Comparison of ENCODE assay signal across 27 mouse cellular contexts in genomic region chr9:84042539-84042938, GRCm38 (mm10).
DNase-seq lines count a peak whose midpoint lies in the region; ATAC-seq lines count a peak whose summit lies in the region.
"Had no signal": no experiment of that assay in that cellular context is flagged by ENCODE, and none has a peak within 500 bp of the region (broad histone marks: within the 10 kb centered on the region; RNA-seq: fewer than 3 reads in every experiment).

No protein-coding gene starts in this region.

- no peak for DNase-seq in liver, embryonic 11.5 days (ENCODE audit: low spot score)
- no peak for DNase-seq in liver
- DNase-seq in liver, embryonic 13.5 days = no peak
- no peak for DNase-seq in cerebellum, postnatal 25 days
- DNase-seq in frontal cortex, adult 2 months (ENCODE audit: extremely low spot score in 1 of 2, low spot score in 1 of 2) = no peak
- DNase-seq: adrenal gland, adult 2 months; adrenal gland, postnatal 14 days; B cell, adult 2 months; cerebellum, adult 11 months; cerebellum, adult 2 months; cerebellum, adult 9-11 months; cerebellum, postnatal 36 days; embryo, embryonic 11 days; gastrocnemius, postnatal 14 days; heart, adult 18-20 months; heart, postnatal 14 days; heart, postnatal 4 days had no signal

- H3K4me1 ChIP-seq in liver, embryonic 11.5 days (replicated peaks; ENCODE audit: control insufficient read depth, insufficient read depth, low read length) = 0 out of 2 replicates have a peak, but pooled peaks cover 4% of the 10 kb centered on the region
- peaks cover 10% of the 10 kb centered on the region for H3K4me1 ChIP-seq in liver, embryonic 13.5 days (replicated peaks)
- H3K4me1 ChIP-seq in liver, embryonic 16.5 days (ENCODE audit: control insufficient read depth, low read depth, low read length) = no peaks in the 10 kb centered on the region; the same call in 1 of the 2 replicates

- H3K4me2 ChIP-seq in liver, embryonic 11.5 days = no peak overlapping the region
- no peak overlapping the region for H3K4me2 ChIP-seq in liver, embryonic 13.5 days
- no peak overlapping the region for H3K4me2 ChIP-seq in liver, embryonic 16.5 days (ENCODE audit: low read depth, low read length)
- H3K4me2 ChIP-seq: embryonic facial prominence, embryonic 13.5 days; forebrain, embryonic 12.5 days; forebrain, embryonic 15.5 days; heart, embryonic 13.5 days; hindbrain, embryonic 14.5 days had no signal

- WGBS in liver, embryonic 11.5 days = 67% methylated on average over 3 of the region's 3 CpGs
- WGBS in liver, embryonic 13.5 days (ENCODE audit: insufficient replicate concordance) = 41% methylated on average over 3 of the region's 3 CpGs
- 41% methylated on average over 3 of the region's 3 CpGs for WGBS in liver, embryonic 16.5 days (ENCODE audit: insufficient replicate concordance)

- no peak overlapping the region for H3K27ac ChIP-seq in liver, embryonic 11.5 days (ENCODE audit: low read depth, low read length)
- no peak overlapping the region for H3K27ac ChIP-seq in liver, embryonic 13.5 days
- H3K27ac ChIP-seq in liver, embryonic 16.5 days (ENCODE audit: low read length) = no peak overlapping the region
- H3K27ac ChIP-seq: embryonic facial prominence, embryonic 10.5 days; embryonic facial prominence, embryonic 13.5 days; forebrain, embryonic 12.5 days; forebrain, embryonic 15.5 days; heart, embryonic 10.5 days; heart, embryonic 13.5 days; hindbrain, embryonic 14.5 days had no signal

- H3K27me3 ChIP-seq in liver, embryonic 11.5 days (replicated peaks; ENCODE audit: control insufficient read depth, insufficient read depth, low read length) = no peaks in the 10 kb centered on the region
- H3K27me3 ChIP-seq in liver, embryonic 13.5 days = no peaks in the 10 kb centered on the region
- H3K27me3 ChIP-seq in liver, embryonic 16.5 days (ENCODE audit: control insufficient read depth, insufficient read depth, low read depth, low read length) = no peaks in the 10 kb centered on the region
- H3K27me3 ChIP-seq: CH12.LX; forebrain, embryonic 12.5 days; forebrain, embryonic 15.5 days; heart, embryonic 13.5 days had no signal

- no peak overlapping the region for H3K9ac ChIP-seq in liver, embryonic 11.5 days (ENCODE audit: low read depth, low read length)
- no peak overlapping the region for H3K9ac ChIP-seq in liver, embryonic 13.5 days
- no peak overlapping the region for H3K9ac ChIP-seq in liver, embryonic 16.5 days (ENCODE audit: low read depth, low read length)
- H3K9ac ChIP-seq: embryonic facial prominence, embryonic 13.5 days; forebrain, embryonic 12.5 days; forebrain, embryonic 15.5 days; heart, embryonic 13.5 days; hindbrain, embryonic 14.5 days had no signal

- H3K36me3 ChIP-seq in liver, embryonic 11.5 days (ENCODE audit: control insufficient read depth, insufficient read depth, low read length) = no peaks in the 10 kb centered on the region
- no peaks in the 10 kb centered on the region for H3K36me3 ChIP-seq in liver, embryonic 13.5 days
- H3K36me3 ChIP-seq in liver, embryonic 16.5 days (ENCODE audit: control insufficient read depth, insufficient read depth) = no peaks in the 10 kb centered on the region
- H3K36me3 ChIP-seq: embryonic facial prominence, embryonic 10.5 days; embryonic facial prominence, embryonic 13.5 days; forebrain, embryonic 12.5 days; forebrain, embryonic 15.5 days; heart, embryonic 10.5 days; heart, embryonic 13.5 days had no signal

- no peaks in the 10 kb centered on the region for H3K9me3 ChIP-seq in liver, embryonic 11.5 days (ENCODE audit: control insufficient read depth, low read length)
- H3K9me3 ChIP-seq in liver, embryonic 13.5 days (replicated peaks) = no peaks in the 10 kb centered on the region
- no peaks in the 10 kb centered on the region for H3K9me3 ChIP-seq in liver, embryonic 16.5 days (replicated peaks; ENCODE audit: control insufficient read depth, low read length)
- H3K9me3 ChIP-seq: embryonic facial prominence, embryonic 10.5 days; embryonic facial prominence, embryonic 13.5 days; forebrain, embryonic 12.5 days; forebrain, embryonic 15.5 days; heart, embryonic 10.5 days; heart, embryonic 13.5 days had no signal

- H3K4me3 ChIP-seq in liver, embryonic 11.5 days (ENCODE audit: low read depth, low read length) = no peak overlapping the region
- no peak overlapping the region for H3K4me3 ChIP-seq in liver, embryonic 13.5 days (replicated peaks)
- no peak overlapping the region for H3K4me3 ChIP-seq in liver, embryonic 16.5 days (ENCODE audit: low read depth, low read length)
- H3K4me3 ChIP-seq: embryonic facial prominence, embryonic 10.5 days; embryonic facial prominence, embryonic 13.5 days; erythroblast, embryonic 14.5 days; forebrain, embryonic 12.5 days; forebrain, embryonic 15.5 days; heart, embryonic 10.5 days; heart, embryonic 13.5 days had no signal

- peak; percentile 72; the same call in 1 of the 2 replicates for ATAC-seq in liver, embryonic 11.5 days (replicated peaks; ENCODE audit: low FRiP score)
- ATAC-seq in liver, embryonic 13.5 days (ENCODE audit: low read depth) = peak; percentile 77
- ATAC-seq in liver, embryonic 16.5 days (ENCODE audit: low read depth) = 0 out of 2 replicates have a peak, but pooled peaks have one; percentile 27
- ATAC-seq: forebrain, embryonic 15.5 days had no signal

Comparison
In these comparisons a context has a peak if more than half of its experiments do, and no peak if none do; other contexts are left out.
1. ATAC-seq: peak in every context shown above with its lines; median percentile 77 in liver, embryonic 13.5 days; 72 in liver, embryonic 11.5 days; 27 in liver, embryonic 16.5 days.